Mouse (Mus musculus) lung, embryonic 14.5 days (tissue): ENCODE data around the gene Sfswap. TPM values are rescaled to one million over a fixed set of nuclear protein-coding genes. Genes with fewer than 3 reads are reported as not detected.

Experiments used
- ATAC-seq: fragments of 200-750 bp; cut with Nextera tagmentation; 2 replicates; pipeline ENCODE4 v1.8.0; 2017; ENCODE audit warnings: mild to moderate bottlenecking, moderate TSS enrichment, moderate library complexity; ENCODE audit not compliant: insufficient read depth
- DNase-seq: peaks from one replicate; pipeline ENCODE4 v3.0.0-alpha.2; 2015
- H3K27ac ChIP-seq: fragments of 300-500 bp; sonication (generic); 2 replicates; pipeline ENCODE4 v1.5.1; 2014; ENCODE audit warnings: low read depth, mild to moderate bottlenecking, moderate library complexity
- H3K27me3 ChIP-seq: fragments of 300-500 bp; sonication (generic); 2 replicates; pipeline ENCODE4 v1.6.1; 2014; ENCODE audit warnings: low read length, control low read depth; ENCODE audit not compliant: insufficient read depth
- H3K36me3 ChIP-seq: fragments of 300-500 bp; sonication (generic); 2 replicates; pipeline ENCODE4 v1.6.1; 2014; ENCODE audit warnings: control low read depth; ENCODE audit not compliant: insufficient read depth
- H3K4me1 ChIP-seq: fragments of 300-500 bp; sonication (generic); 2 replicates; pipeline ENCODE4 v1.6.1; 2014; ENCODE audit warnings: antibody characterized with exemption, control low read depth; ENCODE audit not compliant: insufficient read depth
- H3K4me2 ChIP-seq: fragments of 300-500 bp; sonication (generic); 2 replicates; pipeline ENCODE4 v1.6.1; 2014; ENCODE audit warnings: mild to moderate bottlenecking
- H3K4me3 ChIP-seq: fragments of 300-500 bp; sonication (generic); 2 replicates; pipeline ENCODE4 v1.5.1; 2014; ENCODE audit warnings: low read depth, low read length
- H3K9ac ChIP-seq: fragments of 300-500 bp; sonication (generic); 2 replicates; pipeline ENCODE4 v1.6.1; 2014
- H3K9me3 ChIP-seq: fragments of 300-500 bp; sonication (generic); 2 replicates; pipeline ENCODE4 v1.6.1; 2016; ENCODE audit warnings: low read depth, low read length, control low read depth
- CTCF ChIP-seq: IDR thresholded peaks from 2 replicates; pipeline ENCODE4 v1.5.1; 2016; ENCODE audit warnings: antibody characterized with exemption, low read depth
- WGBS: fragments of 180-500 bp; shearing (Covaris S2); extraction: QIAGEN DNeasy Blood & Tissue Kit; methylation state at CpG from one replicate; pipeline ENCODE4 v1.1.7; 2014; 5-methylcytosine and 5-hydroxymethylcytosine counted together
- polyA plus RNA-seq: library from polyadenylated mRNA; unstranded; fragments of >200 nt; fragmentation: Nextera tagmentation; extraction: Ambion mirVana; gene quantifications from 2 replicates; pipeline ENCODE4 v1.2.1, GENCODE M21; 2014

Sfswap gene
- polyA plus RNA-seq, 1 experiment from 2014 or later: 57.3 TPM

- Histone ChIP-seq H3K4me1 (no peaks in the 10 kb centered on the region), H3K4me2 (no peak overlapping the region), H3K4me3 (no peak overlapping the region), H3K9me3 (no peaks in the 10 kb centered on the region), H3K27ac (no peak overlapping the region), H3K36me3 (peaks cover 89% of the 10 kb centered on the region), H3K9ac (no peak overlapping the region), H3K27me3 (no peaks in the 10 kb centered on the region)
- no peak for DNase-seq
- 92% methylated on average over 12 of the region's 12 CpGs for WGBS
- no peak for TF ChIP-seq CTCF
- ATAC-seq: no peak
Measured at GRCm38 (mm10) chr5:129549716-129550115, 48.7 kb downstream of the Sfswap start.

- Histone ChIP-seq H3K27ac (no peak overlapping the region), H3K9ac (no peak overlapping the region), H3K27me3 (no peaks in the 10 kb centered on the region), H3K4me2 (no peak overlapping the region), H3K4me3 (no peak overlapping the region), H3K36me3 (peaks cover 94% of the 10 kb centered on the region), H3K9me3 (no peaks in the 10 kb centered on the region), H3K4me1 (no peaks in the 10 kb centered on the region)
- ATAC-seq (no peak), DNase-seq (no peak)
- 97% methylated on average over 6 of the region's 6 CpGs for WGBS
- no peak for TF ChIP-seq CTCF
Measured at GRCm38 (mm10) chr5:129550790-129551189, 49.8 kb downstream of the Sfswap start.

- DNase-seq: no peak
- TF ChIP-seq CTCF: no peak
- Histone ChIP-seq H3K4me2 (no peak overlapping the region), H3K4me3 (no peak overlapping the region), H3K27ac (no peak overlapping the region), H3K36me3 (peaks cover 95% of the 10 kb centered on the region), H3K27me3 (no peaks in the 10 kb centered on the region), H3K9me3 (no peaks in the 10 kb centered on the region), H3K9ac (no peak overlapping the region), H3K4me1 (no peaks in the 10 kb centered on the region)
- ATAC-seq: no peak
- 92% methylated on average over 2 of the region's 2 CpGs for WGBS
Measured at GRCm38 (mm10) chr5:129551991-129552390, 51.0 kb downstream of the Sfswap start.

DNA sequence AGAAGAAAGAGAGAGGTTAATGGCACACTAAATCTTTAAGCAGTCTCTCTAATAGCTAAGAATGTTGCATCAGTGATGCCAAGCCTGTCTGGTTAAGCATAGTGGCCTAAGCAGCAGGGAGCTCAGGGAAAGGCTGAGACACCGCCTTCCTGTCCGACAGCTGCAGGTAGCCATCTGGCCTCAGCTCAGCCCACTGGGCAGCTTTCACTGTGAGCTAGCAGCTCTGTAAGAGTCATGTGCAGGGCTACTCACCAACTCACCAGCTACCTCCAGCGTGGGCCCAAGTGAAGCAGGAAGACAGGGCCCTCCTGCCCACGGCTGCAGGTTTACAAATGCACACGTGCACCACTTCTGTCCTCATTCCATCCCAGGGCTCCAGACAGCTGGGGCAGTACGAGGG is 52.6 kb downstream of the Sfswap start:
- no peaks in the 10 kb centered on the region for H3K9me3 ChIP-seq
- H3K9ac ChIP-seq: no peak overlapping the region
- ATAC-seq: no peak
- WGBS: 87% methylated on average over 6 of the region's 6 CpGs
- no peak for DNase-seq
- H3K4me2 ChIP-seq: no peak overlapping the region
- peaks cover 95% of the 10 kb centered on the region for H3K36me3 ChIP-seq
- H3K27me3 ChIP-seq: no peaks in the 10 kb centered on the region
- no peaks in the 10 kb centered on the region for H3K4me1 ChIP-seq
- TF ChIP-seq CTCF: no peak
- H3K27ac ChIP-seq: no peak overlapping the region
- no peak overlapping the region for H3K4me3 ChIP-seq

- Histone ChIP-seq H3K4me3 (no peak overlapping the region), H3K4me2 (no peak overlapping the region), H3K9ac (no peak overlapping the region), H3K9me3 (no peaks in the 10 kb centered on the region), H3K27ac (no peak overlapping the region), H3K4me1 (no peaks in the 10 kb centered on the region), H3K36me3 (peaks cover 98% of the 10 kb centered on the region), H3K27me3 (no peaks in the 10 kb centered on the region)
- DNase-seq (no peak), ATAC-seq (no peak)
- WGBS: 83% methylated on average over 5 of the region's 5 CpGs
- TF ChIP-seq CTCF: no peak
Measured at GRCm38 (mm10) chr5:129558591-129558990, 57.6 kb downstream of the Sfswap start.

DNA sequence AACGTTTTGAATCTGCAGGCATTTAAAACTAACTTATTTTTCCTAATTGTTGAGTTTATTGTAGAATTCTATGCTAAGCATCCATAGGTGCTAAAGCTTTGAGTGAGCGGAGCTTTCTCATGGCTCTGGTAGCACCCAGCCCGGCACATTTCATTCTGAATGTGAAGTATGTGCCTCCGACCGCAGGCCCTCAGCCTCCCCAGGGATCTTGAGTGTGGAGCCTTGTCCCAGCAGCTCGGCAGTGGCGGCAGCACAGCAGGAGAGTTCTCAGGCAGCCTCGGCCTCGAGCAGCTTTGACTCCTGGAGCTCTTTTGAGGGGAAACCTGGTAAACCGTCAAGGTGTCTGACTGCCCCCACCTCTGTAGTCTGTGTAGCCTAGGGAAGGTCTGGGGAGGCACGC is 58.3 kb downstream of the Sfswap start:
- DNase-seq: no peak
- Histone ChIP-seq H3K4me2 (no peak overlapping the region), H3K36me3 (peaks cover 100% of the 10 kb centered on the region), H3K27me3 (no peaks in the 10 kb centered on the region), H3K9ac (no peak overlapping the region), H3K4me3 (no peak overlapping the region), H3K9me3 (no peaks in the 10 kb centered on the region), H3K4me1 (no peaks in the 10 kb centered on the region), H3K27ac (no peak overlapping the region)
- ATAC-seq: no peak
- TF ChIP-seq CTCF: no peak
- WGBS: 79% methylated on average over 11 of the region's 11 CpGs

- H3K36me3 ChIP-seq: peaks cover 99% of the 10 kb centered on the region
- WGBS: 89% methylated on average over 8 of the region's 8 CpGs
Measured at GRCm38 (mm10) chr5:129562342-129562741, 61.3 kb downstream of the Sfswap start.

GRCm38 (mm10) chr5:129568596-129568995 is 67.6 kb downstream of the Sfswap start:
- Histone ChIP-seq H3K9me3 (no peaks in the 10 kb centered on the region), H3K4me3 (no peak overlapping the region), H3K27me3 (no peaks in the 10 kb centered on the region), H3K27ac (no peak overlapping the region), H3K9ac (no peak overlapping the region), H3K4me2 (no peak overlapping the region), H3K36me3 (peaks cover 85% of the 10 kb centered on the region), H3K4me1 (no peaks in the 10 kb centered on the region)
- 94% methylated on average over 4 of the region's 4 CpGs for WGBS
- no peak for ATAC-seq
- no peak for TF ChIP-seq CTCF
- no peak for DNase-seq

More at GRCm38 (mm10) chr5:129562342-129562741, 61.3 kb downstream of the Sfswap start:
- H3K4me2 ChIP-seq: no peak overlapping the region
- no peak overlapping the region for H3K9ac ChIP-seq
- H3K27ac ChIP-seq: no peak overlapping the region
- H3K4me3 ChIP-seq: no peak overlapping the region
- DNase-seq: no peak
- ATAC-seq: no peak
- no peak for TF ChIP-seq CTCF
- no peaks in the 10 kb centered on the region for H3K4me1 ChIP-seq
- H3K9me3 ChIP-seq: no peaks in the 10 kb centered on the region
- H3K27me3 ChIP-seq: no peaks in the 10 kb centered on the region
